Mouse (Mus musculus) leukemia stem cell, adult 10-12 weeks (primary cell): ENCODE measurements around the gene Bmp2. TPM values are rescaled to one million over a fixed set of nuclear protein-coding genes. Genes with fewer than 3 reads are reported as not detected.

Experiments used
- polyA plus RNA-seq: library from polyadenylated mRNA; stranded (reverse); fragments of >175 nt; gene quantifications from 2 replicates; pipeline ENCODE4 v1.2.3, GENCODE M21; 2012; ENCODE audit warnings: low replicate concordance

The Bmp2 gene
- 1.3 and 2.1 TPM in 2 replicates for polyA plus RNA-seq

DNA sequence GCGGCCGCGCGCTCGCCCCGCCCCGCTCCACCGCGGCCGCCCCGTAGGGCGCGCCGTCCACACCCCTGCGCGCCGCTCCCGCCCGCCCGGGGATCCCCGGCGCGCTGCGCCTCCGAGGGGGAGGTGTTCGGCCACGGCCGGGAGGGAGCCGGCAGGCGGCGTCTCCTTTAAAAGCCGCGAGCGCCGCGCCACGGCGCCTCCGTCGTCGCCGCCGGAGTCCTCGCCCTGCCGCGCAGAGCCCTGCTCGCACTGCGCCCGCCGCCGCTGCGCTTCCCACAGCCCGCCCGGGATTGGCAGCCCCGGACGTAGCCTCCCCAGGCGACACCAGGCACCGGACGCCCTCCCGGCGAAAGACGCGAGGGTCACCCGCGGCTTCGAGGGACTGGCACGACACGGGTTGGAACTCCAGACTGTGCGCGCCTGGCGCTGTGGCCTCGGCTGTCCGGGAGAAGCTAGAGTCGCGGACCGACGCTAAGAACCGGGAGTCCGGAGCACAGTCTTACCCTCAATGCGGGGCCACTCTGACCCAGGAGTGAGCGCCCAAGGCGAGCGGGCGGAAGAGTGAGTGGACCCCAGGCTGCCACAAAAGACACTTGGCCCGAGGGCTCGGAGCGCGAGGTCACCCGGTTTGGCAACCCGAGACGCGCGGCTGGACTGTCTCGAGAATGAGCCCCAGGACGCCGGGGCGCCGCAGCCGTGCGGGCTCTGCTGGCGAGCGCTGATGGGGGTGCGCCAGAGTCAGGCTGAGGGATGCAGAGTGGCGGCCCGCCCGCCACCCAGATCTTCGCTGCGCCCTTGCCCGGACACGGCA is at the start of gene Bmp2:
Bmp2 (plus strand) TSS at position 129 of the 811 bp plus-strand sequence.

